Comparison of ENCODE assay signal across 29 mouse cellular contexts in the genomic region with DNA sequence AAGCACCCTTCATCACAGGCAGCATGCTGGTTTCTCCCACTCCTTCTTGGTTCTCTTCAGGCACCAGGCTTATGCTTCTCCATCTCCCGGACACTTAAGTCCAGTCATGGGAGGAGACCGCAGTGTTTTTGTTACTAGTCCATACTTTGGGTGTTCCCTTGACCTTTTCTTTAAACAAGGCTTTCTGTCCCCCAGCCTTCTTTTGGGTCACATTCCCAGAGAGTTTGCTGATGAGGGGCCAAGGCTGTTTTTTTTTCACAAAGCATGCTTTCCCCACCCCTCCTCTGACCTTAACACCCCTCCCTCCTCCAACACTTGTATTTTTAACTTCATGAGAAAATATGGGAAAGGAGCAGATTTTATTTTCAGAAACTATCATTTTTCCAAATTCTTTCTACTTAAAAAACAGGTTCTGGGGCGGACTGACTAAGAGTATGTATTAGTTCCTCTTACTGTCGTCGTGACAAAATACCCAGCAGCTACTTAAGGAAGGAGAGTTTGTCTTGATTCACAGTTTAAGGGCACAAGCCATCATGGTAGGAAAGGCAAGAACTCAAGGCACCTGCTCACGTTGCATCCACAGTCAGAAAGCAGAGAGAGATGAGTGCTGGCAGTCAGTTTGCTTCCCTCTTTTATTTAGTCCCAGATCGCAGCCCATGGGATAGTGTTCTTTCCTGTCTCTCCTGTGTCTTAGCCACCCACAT.
A peak's percentile ranks its signal among the peaks of the same experiment; 100 is the strongest.
DNase-seq lines count a peak whose midpoint lies in the region; ATAC-seq and TF ChIP-seq lines count a peak whose summit lies in the region.
"Had no signal": no experiment of that assay in that cellular context is flagged by ENCODE, and none has a peak within 500 bp of the region (broad histone marks: within the 10 kb centered on the region; RNA-seq: fewer than 3 reads in every experiment).

No protein-coding gene starts in this region.

- no peak overlapping the region for H3K27ac ChIP-seq in kidney, adult 2 months (ENCODE audit: insufficient read depth, low read depth, low read length)
- H3K27ac ChIP-seq in kidney, embryonic 16.5 days (ENCODE audit: low read length) = no peak overlapping the region; the same call in 1 of the 2 replicates
- H3K27ac ChIP-seq in lung, embryonic 14.5 days (ENCODE audit: low read depth) = no peak overlapping the region
- H3K27ac ChIP-seq: forebrain, embryonic 13.5 days; heart, embryonic 13.5 days; intestine, embryonic 15.5 days; limb, embryonic 13.5 days; liver, embryonic 13.5 days; midbrain, embryonic 13.5 days; neural tube, embryonic 15.5 days; stomach, embryonic 15.5 days had no signal

- no peak for TF ChIP-seq CTCF in kidney, adult 2 months (conservative IDR thresholded peaks at IDR 0.05; ENCODE audit: insufficient read depth, insufficient read length, low read depth, low read length)
- no peak for TF ChIP-seq CTCF in lung, embryonic 14.5 days (IDR thresholded peaks at IDR 0.05; ENCODE audit: low read depth)

- 0 out of 2 replicates have a peak, but pooled peaks cover 5% of the 10 kb centered on the region for H3K4me1 ChIP-seq in kidney, adult 2 months (ENCODE audit: control insufficient read depth, insufficient read depth, low read length)
- H3K4me1 ChIP-seq in kidney, embryonic 16.5 days (ENCODE audit: insufficient read depth, low read length) = 0 out of 2 replicates have a peak, but pooled peaks cover 3% of the 10 kb centered on the region
- H3K4me1 ChIP-seq in lung, embryonic 14.5 days (ENCODE audit: insufficient read depth) = 0 out of 2 replicates have a peak, but pooled peaks cover 3% of the 10 kb centered on the region
- H3K4me1 ChIP-seq: forebrain, embryonic 13.5 days; intestine, embryonic 15.5 days; limb, embryonic 13.5 days; liver, embryonic 13.5 days; midbrain, embryonic 13.5 days; neural tube, embryonic 15.5 days had no signal

- peak; percentile 11 for DNase-seq in adrenal gland, adult 2 months
- DNase-seq in adrenal gland, adult 8-10 months = no peak
- DNase-seq in kidney, adult 2 months = peak; percentile 14
- DNase-seq in lung, embryonic 14.5 days = peak; percentile 4
- no peak for DNase-seq in lung, postnatal 25 days (ENCODE audit: low spot score)
- peak; percentile 11 to 24 for DNase-seq in lung, postnatal 4 days
- no peak for DNase-seq in ovary, postnatal 10 days (ENCODE audit: low spot score)
- DNase-seq: adrenal gland, postnatal 10 days; cerebellum, adult 11 months; cerebellum, adult 9-10 months; cerebellum, postnatal 36 days; gastrocnemius, postnatal 25 days; heart, postnatal 10 days; kidney, postnatal 25 days; liver, embryonic 13.5 days; right cerebral cortex, postnatal 25 days; thymus, postnatal 14 days had no signal

- no peaks in the 10 kb centered on the region for H3K36me3 ChIP-seq in kidney, adult 2 months (ENCODE audit: control insufficient read depth, insufficient read depth, low read length)
- H3K36me3 ChIP-seq in kidney, embryonic 16.5 days (ENCODE audit: insufficient read depth, low read length) = no peaks in the 10 kb centered on the region
- H3K36me3 ChIP-seq in lung, embryonic 14.5 days (ENCODE audit: insufficient read depth) = no peaks in the 10 kb centered on the region
- H3K36me3 ChIP-seq: heart, embryonic 13.5 days; intestine, embryonic 15.5 days; limb, embryonic 13.5 days; liver, embryonic 13.5 days; midbrain, embryonic 13.5 days; neural tube, embryonic 15.5 days; stomach, embryonic 15.5 days had no signal

- H3K4me3 ChIP-seq in kidney, adult 2 months (ENCODE audit: insufficient read depth, low read depth, low read length) = no peak overlapping the region
- no peak overlapping the region for H3K4me3 ChIP-seq in kidney, embryonic 16.5 days (ENCODE audit: low read length)
- H3K4me3 ChIP-seq in lung, embryonic 14.5 days (ENCODE audit: low read depth, low read length) = no peak overlapping the region
- H3K4me3 ChIP-seq: forebrain, embryonic 13.5 days; heart, embryonic 13.5 days; intestine, embryonic 15.5 days; limb, embryonic 13.5 days; liver, embryonic 13.5 days; megakaryocyte, embryonic 14.5 days; midbrain, embryonic 13.5 days; neural tube, embryonic 15.5 days; stomach, embryonic 15.5 days had no signal

- no peak overlapping the region for H3K9ac ChIP-seq in kidney, embryonic 16.5 days (replicated peaks; ENCODE audit: low read length)
- no peak overlapping the region for H3K9ac ChIP-seq in lung, embryonic 14.5 days
- H3K9ac ChIP-seq: forebrain, embryonic 13.5 days; heart, embryonic 13.5 days; intestine, embryonic 15.5 days; limb, embryonic 13.5 days; liver, embryonic 13.5 days; midbrain, embryonic 13.5 days; neural tube, embryonic 15.5 days; stomach, embryonic 15.5 days had no signal

- no peaks in the 10 kb centered on the region for H3K27me3 ChIP-seq in kidney, adult 2 months (replicated peaks; ENCODE audit: control insufficient read depth, insufficient read depth, low read length)
- no peaks in the 10 kb centered on the region for H3K27me3 ChIP-seq in kidney, embryonic 16.5 days (ENCODE audit: insufficient read depth, low read length)
- H3K27me3 ChIP-seq in lung, embryonic 14.5 days (ENCODE audit: insufficient read depth, low read length) = no peaks in the 10 kb centered on the region
- H3K27me3 ChIP-seq: CH12.LX; forebrain, embryonic 13.5 days; heart, embryonic 13.5 days; intestine, embryonic 15.5 days; limb, embryonic 13.5 days; liver, embryonic 13.5 days; megakaryocyte, embryonic 14.5 days; midbrain, embryonic 13.5 days; neural tube, embryonic 15.5 days; stomach, embryonic 15.5 days had no signal

- ATAC-seq in kidney, embryonic 16.5 days (ENCODE audit: low FRiP score, low TSS enrichment) = no peak
- ATAC-seq in lung, embryonic 14.5 days (ENCODE audit: insufficient read depth) = no peak
- ATAC-seq: activated CD4-positive, CD25-positive, alpha-beta regulatory T cell, adult 4 months; forebrain, embryonic 13.5 days; hindbrain, embryonic 16.5 days; intestine, embryonic 15.5 days; midbrain, embryonic 13.5 days had no signal

- no peaks in the 10 kb centered on the region for H3K9me3 ChIP-seq in kidney, embryonic 16.5 days (ENCODE audit: low read length)
- no peaks in the 10 kb centered on the region for H3K9me3 ChIP-seq in lung, embryonic 14.5 days (ENCODE audit: low read depth, low read length)
- H3K9me3 ChIP-seq: forebrain, embryonic 13.5 days; heart, embryonic 13.5 days; intestine, embryonic 15.5 days; limb, embryonic 13.5 days; liver, embryonic 13.5 days; megakaryocyte, embryonic 14.5 days; midbrain, embryonic 13.5 days; neural tube, embryonic 15.5 days; stomach, embryonic 15.5 days had no signal

- TF ChIP-seq POLR2A in kidney, adult 2 months (IDR thresholded peaks at IDR 0.05; ENCODE audit: low read depth, low read length) = no peak

- WGBS in kidney, adult 2 months = 72% methylated on average over 7 of the region's 7 CpGs
- WGBS in kidney, embryonic 16.5 days = 71% methylated on average over 7 of the region's 7 CpGs
- WGBS in lung, embryonic 14.5 days = 60% methylated on average over 7 of the region's 7 CpGs

- H3K4me2 ChIP-seq in kidney, embryonic 16.5 days (replicated peaks; ENCODE audit: low read depth, low read length) = no peak overlapping the region
- no peak overlapping the region for H3K4me2 ChIP-seq in lung, embryonic 14.5 days
- H3K4me2 ChIP-seq: forebrain, embryonic 13.5 days; heart, embryonic 13.5 days; intestine, embryonic 15.5 days; limb, embryonic 13.5 days; liver, embryonic 13.5 days; midbrain, embryonic 13.5 days; neural tube, embryonic 15.5 days; stomach, embryonic 15.5 days had no signal

Comparison
In these comparisons a context has a peak if more than half of its experiments do, and no peak if none do; other contexts are left out.
1. DNase-seq: peak in adrenal gland, adult 2 months (single experiment), kidney, adult 2 months (single experiment), lung, embryonic 14.5 days (single experiment) and lung, postnatal 4 days (2 of 2); none in adrenal gland, adult 8-10 months (single experiment), lung, postnatal 25 days (single experiment) and ovary, postnatal 10 days (single experiment).